Mouse (Mus musculus) cerebellum, adult 9-11 months (tissue): Measurements from ENCODE around the gene Olfr17.
"Not testable (repeated sequence)": the region's sequence is repeated elsewhere in the genome, so short reads cannot be mapped to it uniquely, and the experiment has no call there.

Experiments
- DNase-seq: peaks from one replicate; pipeline ENCODE4 v3.0.0; 2022

Gene Olfr17

GRCm38 (mm10) chr7:107092920-107093319 is at the start of gene Olfr17:
Gene Olfr17 (plus strand): TSS chr7:107093220.
- no peak for DNase-seq

DNA sequence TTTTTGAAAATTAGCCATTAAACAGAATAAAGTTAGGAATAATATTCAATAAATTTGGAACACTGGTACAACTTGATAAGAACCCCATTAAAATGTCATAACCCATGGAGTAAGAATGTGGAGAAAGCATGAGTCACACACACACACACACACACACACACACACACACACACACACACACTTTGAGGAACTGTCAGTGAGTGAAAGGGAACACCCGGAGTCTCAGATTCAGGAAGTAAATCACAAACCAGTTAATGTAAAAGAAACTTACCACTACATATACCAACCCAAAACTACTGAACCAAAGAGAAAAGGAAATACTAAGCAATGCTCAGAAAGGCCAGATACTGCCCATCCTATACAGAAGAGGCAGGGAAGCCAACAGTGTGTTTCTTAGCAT is 48.6 kb upstream of the Olfr17 start:
- DNase-seq: no peak

- no peak for DNase-seq
Measured at GRCm38 (mm10) chr7:107045833-107046232, 47.2 kb upstream of the Olfr17 start.

DNA sequence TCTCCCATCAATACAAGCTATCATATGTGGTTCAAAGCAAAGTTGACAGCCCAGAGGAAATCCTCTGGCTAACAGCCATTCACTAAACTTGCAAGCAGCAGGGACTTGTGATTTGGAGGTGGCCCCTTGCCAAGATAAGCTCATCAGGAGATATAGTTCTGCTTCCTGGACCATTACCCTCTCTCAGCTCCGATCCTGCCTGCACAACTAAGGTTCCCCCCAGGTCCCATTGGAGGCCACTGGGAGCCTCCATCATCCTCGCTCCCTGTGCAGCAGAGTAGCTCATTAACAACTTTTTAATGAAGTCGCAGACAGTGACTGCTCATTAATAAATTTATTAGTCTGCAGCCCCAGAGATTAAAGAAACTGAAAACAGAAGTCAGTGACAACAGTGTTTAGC is 45.4 kb upstream of the Olfr17 start:
- no peak for DNase-seq

DNA sequence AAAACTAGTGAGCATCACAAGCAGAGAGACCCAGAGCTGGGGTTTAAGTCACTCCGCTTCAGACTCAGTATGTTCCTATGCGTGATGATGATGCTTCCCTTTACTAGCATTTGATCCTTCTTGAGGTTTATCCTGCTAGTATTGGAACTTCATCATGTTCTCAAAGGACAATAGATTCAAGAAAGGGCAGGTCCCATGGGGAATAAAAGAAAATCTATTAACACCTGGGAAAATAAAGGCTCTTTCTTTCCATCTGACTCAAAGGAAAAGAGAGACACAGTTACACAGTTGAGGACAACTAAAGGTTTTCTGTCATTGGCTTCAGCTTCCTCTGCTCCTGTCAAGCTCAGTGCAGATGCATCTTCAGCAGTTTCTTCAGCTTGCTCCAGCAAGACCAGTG is 22.3 kb upstream of the Olfr17 start, which contains the start of gene Olfr714:
Gene Olfr714 (plus strand): TSS at position 301 of the 400 bp plus-strand sequence.
- no peak for DNase-seq

DNA sequence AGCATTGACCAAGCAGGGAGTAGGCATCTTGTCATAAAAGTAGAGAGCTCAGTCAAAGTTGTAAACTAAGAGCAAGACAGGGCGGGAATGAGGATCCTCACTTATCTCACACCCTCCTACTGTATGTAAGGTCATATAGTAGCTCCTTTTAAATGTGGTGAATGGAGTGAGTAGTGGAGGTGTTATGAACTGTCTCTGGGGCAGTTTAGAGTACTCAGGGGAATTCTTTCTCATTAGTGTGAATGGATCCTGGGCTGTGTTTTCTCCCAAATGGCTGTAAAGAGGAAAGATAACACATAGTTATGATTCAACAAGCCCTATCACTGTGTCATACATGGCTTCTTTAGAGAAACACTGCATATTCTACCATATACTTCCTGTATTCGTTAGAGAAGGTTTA is 17.2 kb downstream of the Olfr17 start, which contains the start of gene Olfr715b:
Gene Olfr715b (minus strand): TSS at position 101 of the 400 bp plus-strand sequence.
- DNase-seq: not testable (repeated sequence)

- DNase-seq: not testable (repeated sequence)
Measured at GRCm38 (mm10) chr7:107130983-107131382, 38.0 kb downstream of the Olfr17 start, which contains the start of gene Olfr715. Gene Olfr715 (minus strand): TSS chr7:107131083.

- not testable (repeated sequence) for DNase-seq
Measured at GRCm38 (mm10) chr7:107138027-107138426, 45.0 kb downstream of the Olfr17 start, which contains the start of gene Olfr716. Gene Olfr716 (plus strand): TSS chr7:107138327.
